In genomic region chr11:99112700-99113099, GRCm38 (mm10) we compare ENCODE assay signal across 14 mouse cellular contexts. TPM values are rescaled to one million over a fixed set of nuclear protein-coding genes. Genes with fewer than 3 reads are reported as not detected.
DNase-seq lines count a peak whose midpoint lies in the region; ATAC-seq and TF ChIP-seq lines count a peak whose summit lies in the region.
"Had no signal": no experiment of that assay in that cellular context is flagged by ENCODE, and none has a peak within 500 bp of the region (broad histone marks: within the 10 kb centered on the region; RNA-seq: fewer than 3 reads in every experiment).

No protein-coding gene starts in this region.

- H3K27me3 ChIP-seq in hindbrain, embryonic 11.5 days (ENCODE audit: control insufficient read depth, insufficient read depth, low read length), result no peaks in the 10 kb centered on the region
- no peaks in the 10 kb centered on the region for H3K27me3 ChIP-seq in hindbrain, embryonic 13.5 days
- H3K27me3 ChIP-seq in embryonic facial prominence, embryonic 12.5 days, result no peaks in the 10 kb centered on the region
- no peaks in the 10 kb centered on the region for H3K27me3 ChIP-seq in limb, embryonic 15.5 days

- WGBS in hindbrain, embryonic 11.5 days, result 30% methylated on average over 5 of the region's 5 CpGs
- WGBS in hindbrain, embryonic 13.5 days, result 40% methylated on average over 5 of the region's 5 CpGs
- WGBS in embryonic facial prominence, embryonic 12.5 days, result 15% methylated on average over 5 of the region's 5 CpGs
- whole genome bisulfite sequencing in limb, embryonic 15.5 days, result 45% methylated on average over 5 of the region's 5 CpGs

- no peak for DNase-seq in hindbrain, embryonic 11.5 days (ENCODE audit: low spot score)
- DNase-seq in ES-E14 (ENCODE audit: low read depth, low spot score), result no peak
- DNase-seq in gastrocnemius, postnatal 4 days (ENCODE audit: low spot score in 2 of 2), result no peak
- no peak for DNase-seq in adrenal gland, postnatal 14 days
- DNase-seq: forebrain, postnatal 0 days; kidney, postnatal 14 days; lung, adult 2 months; spleen, adult 18-20 months; thymus, postnatal 14 days had no signal

- no peaks in the 10 kb centered on the region for H3K9me3 ChIP-seq in hindbrain, embryonic 11.5 days (ENCODE audit: control insufficient read depth, low read length)
- H3K9me3 ChIP-seq in hindbrain, embryonic 13.5 days, result no peaks in the 10 kb centered on the region
- no peaks in the 10 kb centered on the region for H3K9me3 ChIP-seq in ES-E14 (ENCODE audit: control insufficient read depth, insufficient read depth, low read depth, low read length)
- no peaks in the 10 kb centered on the region for H3K9me3 ChIP-seq in embryonic facial prominence, embryonic 12.5 days
- no peaks in the 10 kb centered on the region for H3K9me3 ChIP-seq in limb, embryonic 15.5 days

- H3K4me1 ChIP-seq in hindbrain, embryonic 11.5 days (replicated peaks; ENCODE audit: control insufficient read depth, insufficient read depth, low read length), result no peaks in the 10 kb centered on the region
- peaks cover 10% of the 10 kb centered on the region; the same call in 1 of the 2 replicates for H3K4me1 ChIP-seq in hindbrain, embryonic 13.5 days (replicated peaks)
- peaks cover 0 to 2% of the 10 kb centered on the region in 2 experiments; a peak in 1 of 4 replicates for H3K4me1 ChIP-seq in ES-E14 (ENCODE audit: control insufficient read depth in 2 of 2, insufficient read depth in 2 of 2, low read length in 2 of 2, poor library complexity in 1 of 2)
- H3K4me1 ChIP-seq in embryonic facial prominence, embryonic 12.5 days, result peaks cover 15% of the 10 kb centered on the region
- H3K4me1 ChIP-seq in limb, embryonic 15.5 days, result peaks cover 9% of the 10 kb centered on the region

- H3K4me2 ChIP-seq in hindbrain, embryonic 11.5 days (replicated peaks; ENCODE audit: low read depth, low read length), result no peak overlapping the region
- no peak overlapping the region for H3K4me2 ChIP-seq in hindbrain, embryonic 13.5 days
- H3K4me2 ChIP-seq in embryonic facial prominence, embryonic 12.5 days (replicated peaks), result 0 out of 2 replicates have a peak overlapping the region, but pooled peaks have one; percentile 3
- H3K4me2 ChIP-seq in limb, embryonic 15.5 days, result no peak overlapping the region

- ATAC-seq in hindbrain, embryonic 11.5 days (ENCODE audit: low FRiP score), result no peak
- no peak for ATAC-seq in hindbrain, embryonic 13.5 days (ENCODE audit: low FRiP score)
- ATAC-seq in embryonic facial prominence, embryonic 12.5 days (ENCODE audit: insufficient number of reproducible peaks, insufficient read depth, low FRiP score, low TSS enrichment), result no peak
- ATAC-seq in limb, embryonic 15.5 days (ENCODE audit: insufficient number of reproducible peaks, low FRiP score, low TSS enrichment, low read depth), result no peak
- ATAC-seq in megakaryocyte-erythroid progenitor cell, adult 5-6 weeks (replicated peaks; ENCODE audit: low FRiP score, low TSS enrichment, poor library complexity, severe bottlenecking), result no peak
- ATAC-seq: forebrain, postnatal 0 days had no signal

- H3K4me3 ChIP-seq in hindbrain, embryonic 11.5 days (ENCODE audit: low read depth, low read length), result no peak overlapping the region
- H3K4me3 ChIP-seq in hindbrain, embryonic 13.5 days, result no peak overlapping the region
- no peak overlapping the region for H3K4me3 ChIP-seq in ES-E14 (ENCODE audit: insufficient read depth in 1 of 2, low read depth in 1 of 2, low read length in 2 of 2, poor library complexity in 1 of 2, severe bottlenecking in 1 of 2)
- H3K4me3 ChIP-seq in embryonic facial prominence, embryonic 12.5 days, result no peak overlapping the region
- no peak overlapping the region for H3K4me3 ChIP-seq in limb, embryonic 15.5 days

- H3K27ac ChIP-seq in hindbrain, embryonic 11.5 days (ENCODE audit: low read depth, low read length), result peak overlapping the region; percentile 3; the same call in 1 of the 2 replicates
- H3K27ac ChIP-seq in hindbrain, embryonic 13.5 days, result no peak overlapping the region; the same call in 1 of the 2 replicates
- no peak overlapping the region for H3K27ac ChIP-seq in ES-E14 (ENCODE audit: insufficient read depth, low read depth, low read length, poor library complexity, severe bottlenecking)
- peak overlapping the region; percentile 89 for H3K27ac ChIP-seq in embryonic facial prominence, embryonic 12.5 days
- H3K27ac ChIP-seq in limb, embryonic 15.5 days, result peak overlapping the region; percentile 38

- no peak overlapping the region for H3K9ac ChIP-seq in hindbrain, embryonic 11.5 days (ENCODE audit: low read depth, low read length)
- no peak overlapping the region for H3K9ac ChIP-seq in hindbrain, embryonic 13.5 days
- no peak overlapping the region for H3K9ac ChIP-seq in ES-E14 (ENCODE audit: insufficient read depth, low read depth, low read length, poor library complexity, severe bottlenecking)
- H3K9ac ChIP-seq in embryonic facial prominence, embryonic 12.5 days, result no peak overlapping the region
- no peak overlapping the region for H3K9ac ChIP-seq in limb, embryonic 15.5 days
- H3K9ac ChIP-seq: forebrain, postnatal 0 days had no signal

- in situ Hi-C loops in ES-E14 (cut with MboI; ENCODE audit: low sequenced_read_pairs in 2 of 2, unreplicated experiment in 2 of 2), result no loop called here

- H3K36me3 ChIP-seq in hindbrain, embryonic 11.5 days (ENCODE audit: control insufficient read depth, insufficient read depth, low read length), result no peaks in the 10 kb centered on the region
- H3K36me3 ChIP-seq in hindbrain, embryonic 13.5 days, result no peaks in the 10 kb centered on the region
- H3K36me3 ChIP-seq in ES-E14 (ENCODE audit: control insufficient read depth, insufficient read depth, low read length, poor library complexity, severe bottlenecking), result no peaks in the 10 kb centered on the region
- H3K36me3 ChIP-seq in embryonic facial prominence, embryonic 12.5 days, result no peaks in the 10 kb centered on the region
- no peaks in the 10 kb centered on the region for H3K36me3 ChIP-seq in limb, embryonic 15.5 days

TF ChIP-seq in ES-E14, 5 proteins besides CTCF, POLR2A, EP300 and RAD21:
- TF ChIP-seq ZNF384 (IDR thresholded peaks at IDR 0.05; ENCODE audit: low read depth, low read length) (no peak), MAFK (IDR thresholded peaks at IDR 0.05; ENCODE audit: insufficient read depth, low read depth, low read length) (no peak), CHD2 (IDR thresholded peaks at IDR 0.05; ENCODE audit: low read depth, low read length) (peak; percentile 84)
TF ChIP-seq in ES-E14: peak in this region for 1.

RNA-seq across cellular contexts. Expression of gene Tns4, which starts 23.6 kb away (rescaled TPM):
- polyA plus RNA-seq in hindbrain, embryonic 11.5 days (2014; fragmentation: Nextera tagmentation; extraction: Ambion mirVana), result 0.50 and 1.1 TPM in 2 replicates
- 0.17 and 0.19 TPM in 2 replicates for polyA plus RNA-seq in hindbrain, embryonic 13.5 days (2015; fragmentation: Nextera tagmentation; extraction: Ambion mirVana)
- 1.1 and 1.2 TPM in 2 replicates for total RNA-seq in ES-E14 (2012; rRNA removed)
- polyA plus RNA-seq in embryonic facial prominence, embryonic 12.5 days (2016; fragmentation: Nextera tagmentation; extraction: Ambion mirVana), result 0.24 and 0.28 TPM in 2 replicates
- polyA plus RNA-seq in limb, embryonic 15.5 days (2015; fragmentation: Nextera tagmentation; extraction: Ambion mirVana), result 1.9 and 2.1 TPM in 2 replicates
- not detected in 2 replicates for total RNA-seq in megakaryocyte-erythroid progenitor cell, adult 5-6 weeks (2014; fragmentation: Nextera tagmentation)
- total RNA-seq in megakaryocyte-erythroid progenitor cell, adult 5-6 weeks (2017), result not detected in 2 replicates
- under 1 TPM in 1 of 2 experiments, not detected in 1; 0.13 TPM for total RNA-seq in gastrocnemius, postnatal 4 days (2021)
- 0.52 and 0.90 TPM in 2 replicates for total RNA-seq in adrenal gland, postnatal 14 days (2021)
- polyA plus RNA-seq: forebrain, postnatal 0 days had no signal

RNA-seq across cellular contexts. Expression of gene Ccr7, which starts 42.2 kb away (rescaled TPM):
- polyA plus RNA-seq in hindbrain, embryonic 11.5 days (2014; fragmentation: Nextera tagmentation; extraction: Ambion mirVana), result 0.17 and 0.31 TPM in 2 replicates
- polyA plus RNA-seq in hindbrain, embryonic 13.5 days (2015; fragmentation: Nextera tagmentation; extraction: Ambion mirVana), result not detected in 2 replicates
- 0.58 and 1.4 TPM in 2 replicates for total RNA-seq in ES-E14 (2012; rRNA removed)
- polyA plus RNA-seq in embryonic facial prominence, embryonic 12.5 days (2016; fragmentation: Nextera tagmentation; extraction: Ambion mirVana), result 0.81 TPM in 2 replicates
- polyA plus RNA-seq in limb, embryonic 15.5 days (2015; fragmentation: Nextera tagmentation; extraction: Ambion mirVana), result 0.38 and 0.48 TPM in 2 replicates
- total RNA-seq in megakaryocyte-erythroid progenitor cell, adult 5-6 weeks (2014; fragmentation: Nextera tagmentation), result 0.47 TPM in 1 of 2 replicates, not detected in the other
- total RNA-seq in megakaryocyte-erythroid progenitor cell, adult 5-6 weeks (2017), result not detected in 2 replicates
- under 1 TPM; 0.12 to 0.18 TPM for total RNA-seq in gastrocnemius, postnatal 4 days (2021)
- 0.48 and 10.5 TPM in 2 replicates for total RNA-seq in adrenal gland, postnatal 14 days (2021)
- total RNA-seq: common myeloid progenitor, adult 5-6 weeks had no signal

Comparison
In these comparisons a context has a peak if more than half of its experiments do, and no peak if none do; other contexts are left out.
1. H3K27ac ChIP-seq: peak in hindbrain, embryonic 11.5 days (single experiment), embryonic facial prominence, embryonic 12.5 days (single experiment) and limb, embryonic 15.5 days (single experiment); none in hindbrain, embryonic 13.5 days (single experiment) and ES-E14 (single experiment).